ENCODE assay signal across 8 mouse cellular contexts in the genomic region with DNA sequence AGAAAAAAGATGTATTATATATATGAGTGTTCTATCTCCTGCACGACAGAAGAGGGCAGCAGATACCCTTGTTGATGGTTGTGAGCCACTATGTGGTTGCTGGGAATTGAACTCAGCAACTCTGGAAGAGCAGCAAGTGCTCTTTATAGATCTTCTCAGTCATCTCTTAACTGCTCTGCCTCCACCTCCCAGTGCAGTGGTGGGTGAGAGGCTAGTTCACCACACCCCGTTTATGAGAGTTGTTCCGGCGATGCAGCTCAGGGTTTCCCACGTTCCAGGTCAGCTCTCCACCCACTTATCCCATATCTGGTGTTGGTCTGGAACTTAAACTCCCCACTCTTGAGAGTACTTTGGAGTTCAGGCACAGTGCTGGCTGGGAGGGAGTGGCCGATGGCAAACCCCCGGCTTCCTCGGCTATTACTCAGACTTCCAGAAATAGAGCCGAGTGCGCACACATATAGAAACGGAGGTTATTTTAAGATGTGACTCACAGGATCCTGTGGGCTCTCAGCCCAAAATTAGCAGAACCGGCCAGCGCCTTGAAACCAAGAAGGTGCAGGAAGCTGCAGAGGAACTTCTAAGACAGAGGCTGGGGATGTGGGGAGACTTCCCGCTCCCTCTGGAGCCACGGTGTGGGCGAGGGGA. TPM values are rescaled to one million over a fixed set of nuclear protein-coding genes. Genes with fewer than 3 reads are reported as not detected.
DNase-seq lines count a peak whose midpoint lies in the region; ATAC-seq and TF ChIP-seq lines count a peak whose summit lies in the region.

No protein-coding gene starts in this region.

- 18% methylated on average over 16 of the region's 16 CpGs for WGBS in forebrain, postnatal 0 days

- H3K4me3 ChIP-seq in bone marrow macrophage, adult 2 months (ENCODE audit: insufficient read depth, low read length), result peak overlapping the region; percentile 39
- no peak overlapping the region for H3K4me3 ChIP-seq in forebrain, postnatal 0 days (ENCODE audit: low read depth, low read length)

- peak overlapping the region; percentile 98 for H3K27ac ChIP-seq in bone marrow macrophage, adult 2 months (ENCODE audit: insufficient read depth, low read depth, low read length)
- no peak overlapping the region for H3K27ac ChIP-seq in forebrain, postnatal 0 days (ENCODE audit: low read depth, low read length)

- H3K4me2 ChIP-seq in forebrain, postnatal 0 days (ENCODE audit: low read depth), result peak overlapping the region; percentile 32

- intact Hi-C loops in heart, postnatal 36 days (cut with DNase I), result no loop called here

- no peaks in the 10 kb centered on the region for H3K36me3 ChIP-seq in forebrain, postnatal 0 days (ENCODE audit: insufficient read depth)

- TF ChIP-seq CTCF in bone marrow macrophage, adult 2 months (IDR thresholded peaks at IDR 0.05; ENCODE audit: low read depth, low read length), result peak; percentile 29; the same call in 1 of the 2 replicates
- TF ChIP-seq CTCF in forebrain, postnatal 0 days (IDR thresholded peaks at IDR 0.05; ENCODE audit: low read depth), result peak; percentile 48

- ATAC-seq in forebrain, postnatal 0 days, result no peak

- H3K9me3 ChIP-seq in forebrain, postnatal 0 days (ENCODE audit: low read length), result no peaks in the 10 kb centered on the region

- peak; percentile 63 for DNase-seq in layer of hippocampus, adult 11-12 months (ENCODE audit: low spot score)
- no peak for DNase-seq in layer of hippocampus, postnatal 36 days
- DNase-seq in forebrain, postnatal 0 days, result no peak
- DNase-seq in heart, postnatal 36 days, result peak; percentile 63 to 76
- peak; percentile 72 to 74 for DNase-seq in left cerebral cortex, adult 18-20 months (ENCODE audit: low spot score in 2 of 2)
- peak; percentile 89 for DNase-seq in lung, postnatal 36 days
- peak; percentile 70 to 84 for DNase-seq in right cerebral cortex, postnatal 36 days (ENCODE audit: low spot score in 2 of 2)

- H3K27me3 ChIP-seq in forebrain, postnatal 0 days (ENCODE audit: insufficient read depth, low read length), result no peaks in the 10 kb centered on the region

- H3K4me1 ChIP-seq in bone marrow macrophage, adult 2 months (ENCODE audit: control insufficient read depth, insufficient read depth, low read length), result peaks cover 27% of the 10 kb centered on the region
- H3K4me1 ChIP-seq in forebrain, postnatal 0 days (ENCODE audit: insufficient read depth), result peaks cover 3% of the 10 kb centered on the region

- no peak overlapping the region for H3K9ac ChIP-seq in forebrain, postnatal 0 days

- no peak for TF ChIP-seq POLR2A in bone marrow macrophage, adult 2 months (IDR thresholded peaks at IDR 0.05; ENCODE audit: borderline replicate concordance, low read depth, low read length)

RNA-seq across cellular contexts. Expression of gene Dot1l, which starts 3.7 kb away (rescaled TPM):
- 10 to 100 TPM; 48.6 to 61.9 TPM for total RNA-seq in layer of hippocampus, postnatal 36 days (2021)
- polyA plus RNA-seq in bone marrow macrophage, adult 2 months (2012; ENCODE audit: insufficient read depth, insufficient read length, missing spikeins), result 20.9 and 22.1 TPM in 2 replicates
- 15.9 and 21.7 TPM in 2 replicates for total RNA-seq in forebrain, postnatal 0 days (2014; rRNA removed)
- 5.7 and 8.5 TPM in 2 replicates for polyA plus RNA-seq in forebrain, postnatal 0 days (2015; fragmentation: Nextera tagmentation; extraction: Ambion mirVana)
- total RNA-seq in heart, postnatal 36 days (2021), result 10 to 100 TPM; 22.5 to 27.0 TPM
- 10 to 100 TPM; 43.0 to 44.4 TPM for total RNA-seq in left cerebral cortex, adult 18-20 months (2021)

RNA-seq across cellular contexts. Expression of gene Ap3d1, which starts 9.2 kb away (rescaled TPM):
- total RNA-seq in layer of hippocampus, postnatal 36 days (2021), result 100 to 1,000 TPM; 142 to 147 TPM
- 121 and 129 TPM in 2 replicates for polyA plus RNA-seq in bone marrow macrophage, adult 2 months (2012; ENCODE audit: insufficient read depth, insufficient read length, missing spikeins)
- total RNA-seq in forebrain, postnatal 0 days (2014; rRNA removed), result 137 and 176 TPM in 2 replicates
- 63.8 and 87.7 TPM in 2 replicates for polyA plus RNA-seq in forebrain, postnatal 0 days (2015; fragmentation: Nextera tagmentation; extraction: Ambion mirVana)
- total RNA-seq in heart, postnatal 36 days (2021), result 10 to 100 TPM; 35.1 to 43.5 TPM
- total RNA-seq in left cerebral cortex, adult 18-20 months (2021), result 100 to 1,000 TPM; 140 to 153 TPM

RNA-seq across cellular contexts. Expression of gene Sf3a2, which starts 46.7 kb away (rescaled TPM):
- 10 to 100 TPM; 43.8 to 47.1 TPM for total RNA-seq in layer of hippocampus, postnatal 36 days (2021)
- 38.5 and 51.4 TPM in 2 replicates for polyA plus RNA-seq in bone marrow macrophage, adult 2 months (2012; ENCODE audit: insufficient read depth, insufficient read length, missing spikeins)
- total RNA-seq in forebrain, postnatal 0 days (2014; rRNA removed), result 20.4 and 20.6 TPM in 2 replicates
- 66.4 and 73.7 TPM in 2 replicates for polyA plus RNA-seq in forebrain, postnatal 0 days (2015; fragmentation: Nextera tagmentation; extraction: Ambion mirVana)
- total RNA-seq in heart, postnatal 36 days (2021), result 10 to 100 TPM; 29.5 to 29.7 TPM
- 10 to 100 TPM; 46.8 to 53.3 TPM for total RNA-seq in left cerebral cortex, adult 18-20 months (2021)

RNA-seq across cellular contexts. Expression of gene Plekhj1, which starts 47.1 kb away (rescaled TPM):
- total RNA-seq in layer of hippocampus, postnatal 36 days (2021), result 10 to 100 TPM; 73.8 to 74.5 TPM
- polyA plus RNA-seq in bone marrow macrophage, adult 2 months (2012; ENCODE audit: insufficient read depth, insufficient read length, missing spikeins), result 117 and 122 TPM in 2 replicates
- total RNA-seq in forebrain, postnatal 0 days (2014; rRNA removed), result 81.1 and 89.0 TPM in 2 replicates
- polyA plus RNA-seq in forebrain, postnatal 0 days (2015; fragmentation: Nextera tagmentation; extraction: Ambion mirVana), result 96.8 and 107 TPM in 2 replicates
- total RNA-seq in heart, postnatal 36 days (2021), result 10 to 100 TPM; 29.3 to 31.3 TPM
- total RNA-seq in left cerebral cortex, adult 18-20 months (2021), result 10 to 100 TPM; 66.1 to 77.7 TPM

RNA-seq across cellular contexts. Expression of gene Izumo4, which starts 49.3 kb away (rescaled TPM):
- 10 to 100 TPM; 49.7 to 57.0 TPM for total RNA-seq in layer of hippocampus, postnatal 36 days (2021)
- 11.0 and 25.2 TPM in 2 replicates for polyA plus RNA-seq in bone marrow macrophage, adult 2 months (2012; ENCODE audit: insufficient read depth, insufficient read length, missing spikeins)
- 37.9 and 39.5 TPM in 2 replicates for total RNA-seq in forebrain, postnatal 0 days (2014; rRNA removed)
- 34.4 and 36.7 TPM in 2 replicates for polyA plus RNA-seq in forebrain, postnatal 0 days (2015; fragmentation: Nextera tagmentation; extraction: Ambion mirVana)
- 1 to 10 TPM; 2.5 to 2.9 TPM for total RNA-seq in heart, postnatal 36 days (2021)
- 10 to 100 TPM; 42.6 to 45.2 TPM for total RNA-seq in left cerebral cortex, adult 18-20 months (2021)

Comparison
In these comparisons a context has a peak if more than half of its experiments do, and no peak if none do; other contexts are left out.
1. DNase-seq: peak in layer of hippocampus, adult 11-12 months (single experiment), heart, postnatal 36 days (2 of 2), left cerebral cortex, adult 18-20 months (2 of 2), lung, postnatal 36 days (single experiment) and right cerebral cortex, postnatal 36 days (2 of 2); none in layer of hippocampus, postnatal 36 days (0 of 2) and forebrain, postnatal 0 days (single experiment).